In genomic region chr7:122970864-122971420, GRCm38 (mm10) we compare ENCODE assay signal across 8 mouse cellular contexts. TPM values are rescaled to one million over a fixed set of nuclear protein-coding genes. Genes with fewer than 3 reads are reported as not detected.
DNase-seq lines count a peak whose midpoint lies in the region; ATAC-seq and TF ChIP-seq lines count a peak whose summit lies in the region.

No protein-coding gene starts in this region.

- intact Hi-C loops in heart, postnatal 36 days (cut with DNase I), result loop anchor here (5.0 kb wide), 1 partner anchor 156 kb away; no protein-coding TSS in a partner anchor

- no peak overlapping the region for H3K27ac ChIP-seq in heart, embryonic 11.5 days (ENCODE audit: low read depth, low read length)
- H3K27ac ChIP-seq in ES-E14 (ENCODE audit: insufficient read depth, low read depth, low read length, poor library complexity, severe bottlenecking), result no peak overlapping the region
- 0 out of 2 replicates have a peak overlapping the region, but pooled peaks have one; percentile 87 for H3K27ac ChIP-seq in forebrain, embryonic 13.5 days
- H3K27ac ChIP-seq in liver, embryonic 13.5 days, result peak overlapping the region; percentile 84

- WGBS in heart, embryonic 11.5 days (ENCODE audit: insufficient replicate concordance), result 1% methylated on average over 14 of the region's 14 CpGs
- under 1% methylated on average over 14 of the region's 14 CpGs for WGBS in forebrain, embryonic 13.5 days
- under 1% methylated on average over 14 of the region's 14 CpGs for WGBS in liver, embryonic 13.5 days (ENCODE audit: insufficient replicate concordance)

- H3K9me3 ChIP-seq in heart, embryonic 11.5 days (replicated peaks; ENCODE audit: control insufficient read depth, low read length), result no peaks in the 10 kb centered on the region
- H3K9me3 ChIP-seq in ES-E14 (ENCODE audit: control insufficient read depth, insufficient read depth, low read depth, low read length), result no peaks in the 10 kb centered on the region
- no peaks in the 10 kb centered on the region for H3K9me3 ChIP-seq in forebrain, embryonic 13.5 days (replicated peaks)
- H3K9me3 ChIP-seq in liver, embryonic 13.5 days (replicated peaks), result no peaks in the 10 kb centered on the region

- peak overlapping the region; percentile 100 for H3K9ac ChIP-seq in heart, embryonic 11.5 days (ENCODE audit: low read depth, low read length)
- H3K9ac ChIP-seq in ES-E14 (ENCODE audit: insufficient read depth, low read depth, low read length, poor library complexity, severe bottlenecking), result peak overlapping the region; percentile 99
- peak overlapping the region; percentile 100 for H3K9ac ChIP-seq in forebrain, embryonic 13.5 days
- H3K9ac ChIP-seq in liver, embryonic 13.5 days, result peak overlapping the region; percentile 98

- peaks cover 15% of the 10 kb centered on the region for H3K4me1 ChIP-seq in heart, embryonic 11.5 days (ENCODE audit: control insufficient read depth, insufficient read depth, low read length)
- H3K4me1 ChIP-seq in ES-E14 (ENCODE audit: control insufficient read depth in 2 of 2, insufficient read depth in 2 of 2, low read length in 2 of 2, poor library complexity in 1 of 2), result peaks cover 3% of the 10 kb centered on the region in 2 experiments; a peak in 1 of 4 replicates
- H3K4me1 ChIP-seq in forebrain, embryonic 13.5 days, result peaks cover 39% of the 10 kb centered on the region
- H3K4me1 ChIP-seq in liver, embryonic 13.5 days (replicated peaks), result peaks cover 35% of the 10 kb centered on the region

- H3K36me3 ChIP-seq in heart, embryonic 11.5 days (ENCODE audit: control insufficient read depth, insufficient read depth, low read length), result peaks cover 6% of the 10 kb centered on the region; the same call in 1 of the 2 replicates
- H3K36me3 ChIP-seq in ES-E14 (ENCODE audit: control insufficient read depth, insufficient read depth, low read length, poor library complexity, severe bottlenecking), result no peaks in the 10 kb centered on the region; the same call in 1 of the 2 replicates
- H3K36me3 ChIP-seq in forebrain, embryonic 13.5 days (ENCODE audit: poor library complexity, severe bottlenecking), result peaks cover 13% of the 10 kb centered on the region
- H3K36me3 ChIP-seq in liver, embryonic 13.5 days, result peaks cover 21% of the 10 kb centered on the region

- DNase-seq in heart, postnatal 36 days, result no peak
- no peak for DNase-seq in ES-E14 (ENCODE audit: low read depth, low spot score)
- DNase-seq in liver, embryonic 13.5 days, result peak; percentile 10
- no peak for DNase-seq in right cerebral cortex, postnatal 36 days (ENCODE audit: low spot score in 2 of 2)
- no peak for DNase-seq in thymus, postnatal 36 days

- peak overlapping the region; percentile 98 for H3K4me3 ChIP-seq in heart, embryonic 11.5 days (ENCODE audit: low read depth, low read length)
- H3K4me3 ChIP-seq in ES-E14 (ENCODE audit: insufficient read depth in 1 of 2, low read depth in 1 of 2, low read length in 2 of 2, poor library complexity in 1 of 2, severe bottlenecking in 1 of 2), result peak overlapping the region; percentile 85 to 96
- H3K4me3 ChIP-seq in forebrain, embryonic 13.5 days, result peak overlapping the region; percentile 99
- H3K4me3 ChIP-seq in liver, embryonic 13.5 days (replicated peaks), result peak overlapping the region; percentile 95

- in situ Hi-C loops in ES-E14 (cut with MboI; ENCODE audit: low sequenced_read_pairs in 2 of 2, unreplicated experiment in 2 of 2), result no loop called here

- ATAC-seq in heart, embryonic 11.5 days (replicated peaks; ENCODE audit: insufficient number of reproducible peaks, low FRiP score, low TSS enrichment), result no peak
- ATAC-seq in forebrain, embryonic 13.5 days, result no peak
- no peak for ATAC-seq in liver, embryonic 13.5 days (ENCODE audit: low read depth)
- no peak; the same call in 1 of the 2 replicates for ATAC-seq in megakaryocyte-erythroid progenitor cell, adult 5-6 weeks (replicated peaks; ENCODE audit: low FRiP score, low TSS enrichment, poor library complexity, severe bottlenecking)

- no peaks in the 10 kb centered on the region for H3K27me3 ChIP-seq in heart, embryonic 11.5 days (ENCODE audit: control insufficient read depth, insufficient read depth, low read length)
- no peaks in the 10 kb centered on the region for H3K27me3 ChIP-seq in forebrain, embryonic 13.5 days
- no peaks in the 10 kb centered on the region for H3K27me3 ChIP-seq in liver, embryonic 13.5 days

- H3K4me2 ChIP-seq in heart, embryonic 11.5 days, result peak overlapping the region; percentile 94
- peak overlapping the region; percentile 91 for H3K4me2 ChIP-seq in forebrain, embryonic 13.5 days
- peak overlapping the region; percentile 72 for H3K4me2 ChIP-seq in liver, embryonic 13.5 days

TF ChIP-seq in ES-E14, 5 proteins besides CTCF, POLR2A, EP300 and RAD21:
- TF ChIP-seq HCFC1 (IDR thresholded peaks at IDR 0.05; ENCODE audit: borderline replicate concordance, insufficient read depth, low read length), result no peak
- no peak for TF ChIP-seq ZC3H11A (IDR thresholded peaks at IDR 0.05; ENCODE audit: borderline replicate concordance, low read depth, low read length)
- no peak for TF ChIP-seq MAFK (IDR thresholded peaks at IDR 0.05; ENCODE audit: insufficient read depth, low read depth, low read length)
- TF ChIP-seq CHD2 (IDR thresholded peaks at IDR 0.05; ENCODE audit: low read depth, low read length), result no peak
- no peak for TF ChIP-seq ZNF384 (IDR thresholded peaks at IDR 0.05; ENCODE audit: low read depth, low read length)
TF ChIP-seq in ES-E14: peak in this region for 0.

RNA-seq across cellular contexts. Expression of gene Rbbp6, which starts 5.5 kb away (rescaled TPM):
- 22.0 and 30.1 TPM in 2 replicates for polyA plus RNA-seq in heart, embryonic 11.5 days (2014; fragmentation: Nextera tagmentation; extraction: Ambion mirVana)
- 10 to 100 TPM; 22.1 to 33.0 TPM for total RNA-seq in heart, postnatal 36 days (2021)
- 36.8 and 39.8 TPM in 2 replicates for total RNA-seq in ES-E14 (2012; rRNA removed)
- 33.7 and 33.8 TPM in 2 replicates for polyA plus RNA-seq in forebrain, embryonic 13.5 days (2015; fragmentation: Nextera tagmentation; extraction: Ambion mirVana)
- polyA plus RNA-seq in liver, embryonic 13.5 days (2015; fragmentation: Nextera tagmentation; extraction: Ambion mirVana), result 11.3 and 12.9 TPM in 2 replicates
- 120 and 143 TPM in 2 replicates for total RNA-seq in megakaryocyte-erythroid progenitor cell, adult 5-6 weeks (2014; fragmentation: Nextera tagmentation)
- 89.7 and 95.3 TPM in 2 replicates for total RNA-seq in megakaryocyte-erythroid progenitor cell, adult 5-6 weeks (2017)

Comparison
In these comparisons a context has a peak if more than half of its experiments do, and no peak if none do; other contexts are left out.
1. H3K27ac ChIP-seq: peak in forebrain, embryonic 13.5 days (single experiment) and liver, embryonic 13.5 days (single experiment); none in heart, embryonic 11.5 days (single experiment) and ES-E14 (single experiment).
2. Peak in every context shown above with its lines, with median percentiles within 50 percentile points of each other: H3K4me2 ChIP-seq, H3K4me3 ChIP-seq and H3K9ac ChIP-seq.